Mouse (Mus musculus): ENCODE data around the gene Nkain4. TPM values are rescaled to one million over a fixed set of nuclear protein-coding genes. Genes with fewer than 3 reads are reported as not detected.

Nkain4 gene
- total and polyA plus RNA-seq, 3 experiments: not detected

GRCm38 (mm10) chr2:180990347-180990746 is 35.8 kb upstream of the Nkain4 start:
- DNase-seq (ENCODE audit: low read depth, low spot score): no peak
- H3K27ac ChIP-seq (ENCODE audit: control insufficient read depth, low read depth, low read length): no peak overlapping the region
- no peaks in the 10 kb centered on the region for H3K36me3 ChIP-seq (ENCODE audit: control insufficient read depth in 1 of 2, insufficient read depth in 2 of 2, low read length in 2 of 2)
- H3K9ac ChIP-seq (ENCODE audit: control insufficient read depth, low read depth, low read length, poor library complexity, severe bottlenecking): no peak overlapping the region
- no peaks in the 10 kb centered on the region for H3K4me1 ChIP-seq (ENCODE audit: control insufficient read depth in 1 of 2, insufficient read depth in 2 of 2, low read length in 2 of 2)
- no peak for TF ChIP-seq TAL1 (IDR thresholded peaks at IDR 0.05; ENCODE audit: low read length)
- no peak for TF ChIP-seq HCFC1 (IDR thresholded peaks at IDR 0.05; ENCODE audit: low read depth, low read length)
- H3K9me3 ChIP-seq (replicated peaks; ENCODE audit: insufficient read depth, low read length): no peaks in the 10 kb centered on the region
- peaks cover 0 to 2% of the 10 kb centered on the region in 2 experiments; a peak in 1 of 4 replicates for H3K27me3 ChIP-seq (ENCODE audit: control insufficient read depth in 1 of 2, insufficient read depth in 2 of 2, low read length in 2 of 2)
- no peaks in the 10 kb centered on the region for H3K79me2 ChIP-seq (ENCODE audit: control insufficient read depth, insufficient read depth, low read length, poor library complexity)
- H3K4me3 ChIP-seq (ENCODE audit: control insufficient read depth in 1 of 2, insufficient read depth in 1 of 2, low read depth in 2 of 2, low read length in 2 of 2): no peak overlapping the region

DNA sequence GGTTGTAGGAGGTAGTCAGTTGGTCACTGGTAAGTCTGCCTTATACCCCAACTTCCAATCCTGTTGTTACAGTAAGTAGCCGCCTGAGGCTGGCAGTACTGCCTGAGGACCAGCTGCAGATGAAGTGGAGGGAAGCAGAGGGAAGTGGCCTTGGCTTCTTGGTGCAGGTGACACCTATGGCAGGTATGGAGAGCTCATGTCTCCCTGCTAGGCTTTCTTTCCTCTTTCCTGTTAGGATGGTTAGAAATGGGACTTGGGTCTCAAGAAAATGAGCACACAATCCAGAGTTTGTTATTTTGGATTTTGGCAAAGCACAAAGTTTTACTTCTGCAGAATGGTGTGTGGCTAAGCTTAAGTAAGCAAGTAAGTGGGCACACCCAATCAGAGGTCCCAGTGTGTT is 34.4 kb upstream of the Nkain4 start:
- Histone ChIP-seq H3K9ac (ENCODE audit: control insufficient read depth, low read depth, low read length, poor library complexity, severe bottlenecking) (no peak overlapping the region), H3K27me3 (ENCODE audit: control insufficient read depth in 1 of 2, insufficient read depth in 2 of 2, low read length in 2 of 2) (peaks cover 0 to 2% of the 10 kb centered on the region in 2 experiments; a peak in 1 of 4 replicates), H3K4me3 (ENCODE audit: control insufficient read depth in 1 of 2, insufficient read depth in 1 of 2, low read depth in 2 of 2, low read length in 2 of 2) (no peak overlapping the region), H3K4me1 (ENCODE audit: control insufficient read depth in 1 of 2, insufficient read depth in 2 of 2, low read length in 2 of 2) (no peaks in the 10 kb centered on the region), H3K79me2 (ENCODE audit: control insufficient read depth, insufficient read depth, low read length, poor library complexity) (no peaks in the 10 kb centered on the region), H3K9me3 (replicated peaks; ENCODE audit: insufficient read depth, low read length) (no peaks in the 10 kb centered on the region), H3K27ac (ENCODE audit: control insufficient read depth, low read depth, low read length) (no peak overlapping the region), H3K36me3 (ENCODE audit: control insufficient read depth in 1 of 2, insufficient read depth in 2 of 2, low read length in 2 of 2) (no peaks in the 10 kb centered on the region)
- DNase-seq (ENCODE audit: low read depth, low spot score): no peak
- no peak for TF ChIP-seq E2F4 (IDR thresholded peaks at IDR 0.05; ENCODE audit: borderline replicate concordance, low read depth, low read length)
- no peak for TF ChIP-seq RCOR1 (IDR thresholded peaks at IDR 0.05; ENCODE audit: low read depth, low read length)
- no peak for TF ChIP-seq POLR2A (IDR thresholded peaks at IDR 0.05; ENCODE audit: control insufficient read depth in 1 of 2, insufficient read depth in 1 of 2, low read depth in 1 of 2, low read length in 2 of 2, poor library complexity in 1 of 2)
- no peak for TF ChIP-seq TCF12 (IDR thresholded peaks at IDR 0.05; ENCODE audit: low read depth, low read length)
- no peak for TF ChIP-seq ZNF384 (IDR thresholded peaks at IDR 0.05; ENCODE audit: low read depth, low read length)
- no peak for TF ChIP-seq GATA1 (IDR thresholded peaks at IDR 0.05; ENCODE audit: low read depth, low read length)
- TF ChIP-seq BHLHE40 (IDR thresholded peaks at IDR 0.05; ENCODE audit: borderline replicate concordance, low read depth, low read length): no peak
- no peak for TF ChIP-seq KAT2A (conservative IDR thresholded peaks at IDR 0.05; ENCODE audit: low read depth, low read length)
- no peak for TF ChIP-seq GABPA (IDR thresholded peaks at IDR 0.05; ENCODE audit: low read depth, low read length)
- no peak for TF ChIP-seq ZMIZ1 (IDR thresholded peaks at IDR 0.05; ENCODE audit: low read depth, low read length)
- TF ChIP-seq MYB (IDR thresholded peaks at IDR 0.05; ENCODE audit: low read depth, low read length): no peak
- no peak for TF ChIP-seq TAL1 (IDR thresholded peaks at IDR 0.05; ENCODE audit: low read length)
- TF ChIP-seq JUND (IDR thresholded peaks at IDR 0.05; ENCODE audit: low read depth, low read length): no peak
- no peak for TF ChIP-seq USF2 (IDR thresholded peaks at IDR 0.05; ENCODE audit: borderline replicate concordance in 1 of 2, insufficient read depth in 1 of 2, low read depth in 1 of 2, low read length in 2 of 2)

All from MEL (cell line).